Mouse (Mus musculus) thymus, adult 2 months (tissue): ENCODE measurements around the gene Zfp212. TPM values are rescaled to one million over a fixed set of nuclear protein-coding genes. Genes with fewer than 3 reads are reported as not detected.

Source experiments
- DNase-seq: peaks from one replicate; pipeline ENCODE4 v3.0.0; 2021
- H3K27ac ChIP-seq: fragments of 200-500 bp; 2 replicates; pipeline ENCODE4 v1.5.1; 2012; ENCODE audit warnings: low read length, control low read depth; ENCODE audit not compliant: control insufficient read depth, insufficient read depth
- H3K27me3 ChIP-seq: fragments of 200-500 bp; 2 replicates; pipeline ENCODE4 v1.6.1; 2012; ENCODE audit warnings: mild to moderate bottlenecking, low read length, moderate library complexity, mixed read lengths; ENCODE audit not compliant: control insufficient read depth, insufficient read depth
- H3K36me3 ChIP-seq: fragments of 200-500 bp; 2 replicates; pipeline ENCODE4 v1.6.1; 2012; ENCODE audit warnings: mild to moderate bottlenecking, low read length, moderate library complexity; ENCODE audit not compliant: control insufficient read depth, insufficient read depth
- H3K4me1 ChIP-seq: fragments of 200-500 bp; replicated peaks from 2 replicates; pipeline ENCODE4 v1.6.1; 2012; ENCODE audit warnings: low read length; ENCODE audit not compliant: control insufficient read depth, insufficient read depth
- H3K4me3 ChIP-seq: fragments of 200-500 bp; 2 replicates; pipeline ENCODE4 v1.5.1; 2012; ENCODE audit warnings: mild to moderate bottlenecking, low read length, control low read depth, moderate library complexity; ENCODE audit not compliant: control insufficient read depth, insufficient read depth
- CTCF ChIP-seq: fragments of 200-500 bp; IDR thresholded peaks from 2 replicates; pipeline ENCODE4 v1.5.1; 2012; ENCODE audit warnings: mild to moderate bottlenecking, control low read depth, low read length, moderate library complexity, borderline replicate concordance; ENCODE audit not compliant: control insufficient read depth, poor library complexity, insufficient read depth; ENCODE audit errors: extremely low read depth
- POLR2A ChIP-seq: fragments of 200-500 bp; IDR thresholded peaks from 2 replicates; pipeline ENCODE4 v1.6.1; 2012; ENCODE audit warnings: mild to moderate bottlenecking, low read length, control low read depth, moderate library complexity; ENCODE audit not compliant: control insufficient read depth, poor library complexity, insufficient read depth; ENCODE audit errors: extremely low read depth
- WGBS: fragments of 180-500 bp; shearing (Covaris S2); methylation state at CpG from one replicate; pipeline ENCODE4 v1.1.7; 2018; 5-methylcytosine and 5-hydroxymethylcytosine counted together
- polyA plus RNA-seq: library from polyadenylated mRNA; depleted of rRNA; stranded (reverse); fragments of >200 nt; gene quantifications from 2 replicates; pipeline ENCODE4 v1.2.3, GENCODE M21; 2012

Zfp212 gene
- polyA plus RNA-seq, 1 experiment: 25.3 TPM

DNA sequence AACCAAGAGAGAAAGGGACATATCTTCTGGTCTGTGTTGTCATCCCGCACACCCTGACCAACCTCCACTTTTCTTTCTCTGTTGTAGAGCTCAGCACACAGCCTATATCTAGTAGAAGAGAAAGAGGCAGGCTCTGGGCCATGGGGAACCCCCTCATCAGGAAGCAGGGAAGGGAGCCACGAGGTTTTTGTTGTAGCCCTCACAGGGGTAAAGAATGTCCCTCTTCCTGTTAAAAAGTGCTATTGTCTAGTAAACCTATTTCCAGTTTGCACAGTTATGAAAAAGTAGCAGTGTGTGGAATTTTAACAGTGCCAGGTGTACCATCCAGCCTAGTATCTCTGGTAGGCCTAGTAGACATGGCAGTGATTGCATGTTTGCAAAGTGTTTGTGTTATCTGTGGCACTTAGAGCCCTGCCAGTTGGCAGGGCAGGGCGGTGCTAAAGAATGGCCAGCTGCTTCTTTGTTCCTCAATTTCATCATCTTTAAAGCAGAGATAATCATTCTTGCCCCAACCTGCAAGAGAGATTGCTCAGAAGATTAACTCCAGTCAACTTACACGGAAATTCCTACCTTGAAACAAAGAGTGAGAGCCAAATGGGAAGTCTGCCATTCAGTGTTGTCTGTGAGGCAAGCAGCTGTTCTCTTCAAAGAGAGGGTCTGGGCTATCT lies 41.1 kb upstream of the Zfp212 start:
- no peaks in the 10 kb centered on the region for H3K27me3 ChIP-seq
- H3K4me1 ChIP-seq: peaks cover 11% of the 10 kb centered on the region
- H3K36me3 ChIP-seq: 0 out of 2 replicates have a peak, but pooled peaks cover 3% of the 10 kb centered on the region
- DNase-seq: no peak
- no peak for TF ChIP-seq POLR2A
- no peak for TF ChIP-seq CTCF
- 66% methylated on average over 4 of the region's 4 CpGs for WGBS
- no peak overlapping the region for H3K4me3 ChIP-seq
- H3K27ac ChIP-seq: no peak overlapping the region

DNA sequence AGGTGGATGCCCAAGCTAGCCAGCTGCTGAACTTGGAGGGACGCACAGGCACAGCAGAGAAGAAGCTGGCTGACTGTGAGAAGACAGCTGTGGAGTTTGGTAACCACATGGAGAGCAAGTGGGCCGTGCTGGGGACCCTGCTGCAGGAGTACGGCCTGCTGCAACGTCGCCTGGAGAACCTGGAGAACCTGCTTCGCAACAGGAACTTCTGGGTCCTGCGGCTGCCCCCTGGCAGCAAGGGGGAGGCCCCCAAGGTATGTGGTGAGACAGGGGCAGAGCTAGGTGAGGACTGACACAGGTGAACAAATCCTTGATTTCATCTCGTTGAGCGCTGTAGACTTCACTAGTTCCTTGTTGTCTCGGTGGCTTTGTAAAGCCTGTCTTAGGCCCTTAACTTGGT lies 40.1 kb upstream of the Zfp212 start:
- TF ChIP-seq POLR2A (no peak), CTCF (no peak)
- WGBS: 95% methylated on average over 10 of the region's 10 CpGs
- Histone ChIP-seq H3K4me1 (peaks cover 11% of the 10 kb centered on the region), H3K4me3 (no peak overlapping the region), H3K27me3 (no peaks in the 10 kb centered on the region), H3K27ac (no peak overlapping the region), H3K36me3 (0 out of 2 replicates have a peak, but pooled peaks cover 3% of the 10 kb centered on the region)
- DNase-seq: no peak

DNA sequence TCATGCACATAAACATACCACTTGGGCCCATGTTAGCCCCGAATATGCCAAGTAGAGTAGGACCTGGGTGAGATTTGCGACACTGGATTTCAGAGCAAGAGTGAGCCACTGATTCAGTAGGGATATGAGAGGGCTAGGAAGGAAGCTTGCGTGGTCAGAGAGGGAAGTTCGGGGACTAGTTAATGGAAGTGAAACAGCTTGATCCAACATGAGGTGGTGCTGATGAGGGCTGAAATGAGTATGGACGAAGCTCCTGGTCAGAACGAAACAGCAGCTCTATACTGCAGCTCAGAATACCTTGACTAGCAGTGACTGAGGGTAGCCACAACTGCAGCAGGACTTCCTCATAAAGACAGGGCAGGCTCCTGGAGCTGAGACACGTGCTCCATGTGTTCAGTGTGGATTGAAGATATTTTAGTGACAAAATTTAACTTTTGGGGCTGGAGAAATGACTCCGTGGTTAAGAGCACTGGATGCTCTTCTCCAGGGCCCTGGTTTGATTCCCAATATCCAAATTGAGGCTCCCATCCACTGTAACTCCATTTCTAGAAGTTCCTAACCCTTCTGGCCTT lies 31.4 kb upstream of the Zfp212 start:
- DNase-seq: no peak
- no peak overlapping the region for H3K27ac ChIP-seq
- 90% methylated on average over 8 of the region's 8 CpGs for WGBS
- TF ChIP-seq POLR2A (no peak), CTCF (no peak)
- H3K4me1 ChIP-seq: no peaks in the 10 kb centered on the region
- H3K4me3 ChIP-seq: no peak overlapping the region
- no peaks in the 10 kb centered on the region for H3K27me3 ChIP-seq
- H3K36me3 ChIP-seq: peaks cover 29% of the 10 kb centered on the region

GRCm38 (mm10) chr6:47899416-47899815 lies 20.9 kb upstream of the Zfp212 start:
- H3K27ac ChIP-seq: no peak overlapping the region
- H3K27me3 ChIP-seq: no peaks in the 10 kb centered on the region
- peaks cover 15% of the 10 kb centered on the region for H3K36me3 ChIP-seq
- no peaks in the 10 kb centered on the region for H3K4me1 ChIP-seq
- WGBS: 95% methylated on average over 6 of the region's 6 CpGs
- no peak overlapping the region for H3K4me3 ChIP-seq
- DNase-seq: no peak
- TF ChIP-seq POLR2A: no peak
- TF ChIP-seq CTCF: no peak

DNA sequence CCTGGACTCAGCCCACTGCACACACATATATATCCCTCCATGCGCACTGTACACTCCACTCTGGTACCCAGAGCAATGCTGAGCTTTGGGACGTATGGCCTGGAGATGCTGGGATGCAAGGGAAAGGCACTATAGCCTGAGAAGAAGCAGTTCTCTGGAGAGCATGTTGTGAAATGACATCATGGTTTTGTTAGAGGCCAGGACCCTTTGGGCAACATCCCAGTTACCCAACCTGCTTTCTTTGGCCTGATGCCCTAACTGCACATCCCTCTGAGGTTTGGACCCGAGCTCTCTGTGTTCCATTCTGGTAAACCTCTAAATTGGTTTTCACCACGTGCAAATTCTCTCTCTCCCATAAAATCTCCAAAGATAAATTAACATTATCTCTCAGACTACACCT lies 16.7 kb upstream of the Zfp212 start:
- DNase-seq: no peak
- TF ChIP-seq POLR2A: no peak
- TF ChIP-seq CTCF: no peak
- no peak overlapping the region for H3K27ac ChIP-seq
- no peaks in the 10 kb centered on the region for H3K27me3 ChIP-seq
- no peaks in the 10 kb centered on the region for H3K4me1 ChIP-seq
- H3K36me3 ChIP-seq: peaks cover 21% of the 10 kb centered on the region
- no peak overlapping the region for H3K4me3 ChIP-seq
- WGBS: 93% methylated on average over 4 of the region's 4 CpGs

DNA sequence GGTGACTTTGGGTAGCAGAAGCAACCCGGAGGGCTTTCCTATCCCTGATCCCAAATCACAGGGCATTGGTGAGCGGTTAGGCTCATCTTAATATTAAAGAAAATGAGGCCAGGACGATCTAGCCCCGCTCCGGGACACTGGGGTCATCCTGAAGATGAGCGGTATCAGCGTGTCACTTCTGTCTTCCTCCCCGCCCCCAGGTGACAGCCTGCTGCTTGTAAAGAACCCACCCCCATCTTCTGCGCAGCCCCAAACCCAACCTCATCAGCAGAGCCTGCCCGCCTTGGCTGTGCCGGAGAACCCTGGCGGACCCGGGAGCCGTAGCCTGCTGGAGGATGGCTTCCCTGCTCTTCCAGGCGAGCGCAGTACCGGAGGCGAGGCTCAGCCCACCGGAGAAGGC lies 15.9 kb upstream of the Zfp212 start:
- 99% methylated on average over 19 of the region's 19 CpGs for WGBS
- H3K27ac ChIP-seq: no peak overlapping the region
- no peak overlapping the region for H3K4me3 ChIP-seq
- TF ChIP-seq POLR2A (no peak), CTCF (no peak)
- DNase-seq: no peak
- no peaks in the 10 kb centered on the region for H3K27me3 ChIP-seq
- no peaks in the 10 kb centered on the region for H3K4me1 ChIP-seq
- H3K36me3 ChIP-seq: peaks cover 16% of the 10 kb centered on the region

- DNase-seq: no peak
- Histone ChIP-seq H3K27me3 (no peaks in the 10 kb centered on the region), H3K4me1 (no peaks in the 10 kb centered on the region), H3K27ac (no peak overlapping the region), H3K36me3 (peaks cover 16% of the 10 kb centered on the region), H3K4me3 (no peak overlapping the region)
- TF ChIP-seq POLR2A: no peak
- TF ChIP-seq CTCF: no peak
- WGBS: 97% methylated on average over 43 of the region's 44 CpGs
Measured at GRCm38 (mm10) chr6:47904917-47905695, 15.2 kb upstream of the Zfp212 start.
